ENCODE assay signal across 25 mouse cellular contexts in genomic region chr6:140455851-140456250, GRCm38 (mm10). TPM values are rescaled to one million over a fixed set of nuclear protein-coding genes. Genes with fewer than 3 reads are reported as not detected.
DNase-seq lines count a peak whose midpoint lies in the region; TF ChIP-seq lines count a peak whose summit lies in the region.
"Had no signal": no experiment of that assay in that cellular context is flagged by ENCODE, and none has a peak within 500 bp of the region (broad histone marks: within the 10 kb centered on the region; RNA-seq: fewer than 3 reads in every experiment).

No protein-coding gene starts in this region.

- TF ChIP-seq CTCF in layer of hippocampus, adult 2 months (conservative IDR thresholded peaks at IDR 0.05) = no peak

- H3K27ac ChIP-seq in layer of hippocampus, adult 2 months = 0 out of 2 replicates have a peak overlapping the region, but pooled peaks have one; percentile 39
- H3K27ac ChIP-seq: embryonic facial prominence, embryonic 10.5 days; heart, adult 2 months; heart, embryonic 15.5 days; hindbrain, embryonic 15.5 days; intestine, embryonic 15.5 days; limb, embryonic 12.5 days; liver, embryonic 13.5 days; macrophage; midbrain, embryonic 10.5 days had no signal

- peak; percentile 19 for DNase-seq in adrenal gland, postnatal 10 days
- DNase-seq in adrenal gland, postnatal 25 days = no peak
- DNase-seq in layer of hippocampus, adult 2 months (ENCODE audit: low spot score in 2 of 2) = no peak
- no peak for DNase-seq in layer of hippocampus, adult 8-10 months (ENCODE audit: low spot score in 2 of 2)
- peak; percentile 53 for DNase-seq in NIH3T3 (ENCODE audit: low read depth)
- DNase-seq in lung, postnatal 10 days = peak; percentile 42
- DNase-seq in embryo, embryonic 11 days = no peak
- no peak for DNase-seq in urinary bladder, postnatal 4 days (ENCODE audit: low spot score in 2 of 2)
- DNase-seq: adrenal gland, adult 8-10 months; cerebellum, adult 8-10 months; forebrain, postnatal 0 days; gastrocnemius, postnatal 25 days; heart, adult 2 months; heart, postnatal 36 days; kidney, adult 8-10 months; kidney, postnatal 10 days; liver, embryonic 13.5 days; right cerebral cortex, postnatal 14 days had no signal

- no peak overlapping the region for H3K4me3 ChIP-seq in layer of hippocampus, adult 2 months
- H3K4me3 ChIP-seq: embryonic facial prominence, embryonic 10.5 days; heart, adult 2 months; heart, embryonic 15.5 days; hindbrain, embryonic 15.5 days; intestine, embryonic 15.5 days; limb, embryonic 12.5 days; liver, embryonic 13.5 days; midbrain, embryonic 10.5 days had no signal

RNA-seq across cellular contexts. Expression of gene Plekha5, which starts 32.0 kb away (rescaled TPM):
- total RNA-seq in adrenal gland, postnatal 10 days (2021) = 10 to 100 TPM; 29.6 to 37.9 TPM
- 43.5 and 57.6 TPM in 2 replicates for total RNA-seq in adrenal gland, postnatal 25 days (2021)
- total RNA-seq in layer of hippocampus, adult 2 months (2021) = 100 to 1,000 TPM; 109 to 125 TPM
- 100 to 1,000 TPM in 2 of 4 experiments, 10 to 100 TPM in 2; 92.0 to 111 (median 99.5) TPM for total RNA-seq in layer of hippocampus, adult 8-10 months (2022)

Comparison
In these comparisons a context has a peak if more than half of its experiments do, and no peak if none do; other contexts are left out.
1. DNase-seq: peak in adrenal gland, postnatal 10 days (single experiment), NIH3T3 (single experiment) and lung, postnatal 10 days (single experiment); none in adrenal gland, postnatal 25 days (single experiment), layer of hippocampus, adult 2 months (0 of 2), layer of hippocampus, adult 8-10 months (0 of 2), embryo, embryonic 11 days (single experiment) and urinary bladder, postnatal 4 days (0 of 2).